Comparison of ENCODE assay signal across 10 mouse cellular contexts in the genomic region with DNA sequence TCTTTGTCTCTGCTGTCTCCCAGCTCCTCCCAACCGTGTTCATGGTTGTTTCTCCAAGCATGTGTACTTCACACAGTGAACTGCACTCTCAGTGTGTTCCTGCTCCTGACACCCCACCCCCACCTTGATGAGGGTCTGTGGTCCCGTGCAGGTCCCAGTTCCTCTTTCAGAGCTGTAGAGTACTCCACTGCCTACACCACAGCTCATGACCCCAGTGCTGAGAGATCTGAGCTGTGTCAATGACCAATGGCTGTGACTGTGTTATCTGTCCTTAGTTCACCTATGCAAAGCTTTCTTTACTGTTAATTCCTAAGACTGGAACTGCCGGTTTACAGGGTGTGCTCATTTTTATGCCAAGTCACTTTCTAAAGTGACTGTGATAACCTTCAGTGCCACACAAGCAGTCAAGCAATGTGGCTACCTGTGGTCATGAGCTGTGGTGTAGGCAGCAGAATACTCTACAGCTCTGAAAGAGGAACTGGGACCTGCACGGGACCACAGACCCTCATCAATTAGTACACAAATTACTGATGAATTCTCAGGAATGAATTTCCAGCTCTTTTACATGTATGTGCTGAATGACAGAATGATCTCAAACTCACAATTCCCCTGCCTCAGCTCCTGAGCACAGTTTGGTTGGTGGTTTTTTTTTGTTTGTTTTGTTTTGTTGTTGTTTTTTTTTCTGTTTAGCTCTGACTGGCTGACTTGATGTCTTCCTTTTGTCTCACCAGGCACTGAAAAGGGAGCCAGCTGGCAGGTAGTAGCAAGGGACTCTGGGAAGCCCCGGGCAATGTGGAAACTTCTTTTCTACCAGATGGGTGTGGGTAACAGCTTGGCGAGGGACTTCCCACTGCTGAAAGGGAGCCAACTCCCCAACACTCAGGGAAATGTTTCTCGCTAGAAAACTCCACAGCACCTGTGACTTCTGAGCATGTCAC. TPM values are rescaled to one million over a fixed set of nuclear protein-coding genes. Genes with fewer than 3 reads are reported as not detected.
DNase-seq lines count a peak whose midpoint lies in the region; ATAC-seq and TF ChIP-seq lines count a peak whose summit lies in the region.
"Had no signal": no experiment of that assay in that cellular context is flagged by ENCODE, and none has a peak within 500 bp of the region (broad histone marks: within the 10 kb centered on the region; RNA-seq: fewer than 3 reads in every experiment).

No protein-coding gene starts in this region.

- H3K27ac ChIP-seq in limb, embryonic 14.5 days (replicated peaks; ENCODE audit: low read depth, low read length) = no peak overlapping the region
- H3K27ac ChIP-seq in limb, embryonic 10.5 days = no peak overlapping the region
- no peak overlapping the region for H3K27ac ChIP-seq in kidney, embryonic 16.5 days (ENCODE audit: low read length)
- H3K27ac ChIP-seq: stomach, embryonic 15.5 days had no signal

- no peak for ATAC-seq in limb, embryonic 14.5 days (ENCODE audit: low FRiP score, low read depth)
- ATAC-seq in kidney, embryonic 16.5 days (ENCODE audit: low FRiP score, low TSS enrichment) = no peak

- WGBS in limb, embryonic 14.5 days = 77% methylated on average over 7 of the region's 7 CpGs
- WGBS in limb, embryonic 10.5 days = 83% methylated on average over 7 of the region's 7 CpGs
- WGBS in kidney, embryonic 16.5 days = 81% methylated on average over 7 of the region's 7 CpGs

- no peak for TF ChIP-seq POLR2A in limb, embryonic 14.5 days (IDR thresholded peaks at IDR 0.05; ENCODE audit: borderline replicate concordance, extremely low read depth, insufficient read depth, insufficient read length)

- no peaks in the 10 kb centered on the region for H3K9me3 ChIP-seq in limb, embryonic 14.5 days (ENCODE audit: control insufficient read depth, low read length)
- no peaks in the 10 kb centered on the region for H3K9me3 ChIP-seq in limb, embryonic 10.5 days (replicated peaks)
- no peaks in the 10 kb centered on the region for H3K9me3 ChIP-seq in kidney, embryonic 16.5 days (ENCODE audit: low read length)
- H3K9me3 ChIP-seq: stomach, embryonic 15.5 days had no signal

- H3K9ac ChIP-seq in limb, embryonic 14.5 days (ENCODE audit: low read depth, low read length, severe bottlenecking) = no peak overlapping the region
- no peak overlapping the region for H3K9ac ChIP-seq in kidney, embryonic 16.5 days (replicated peaks; ENCODE audit: low read length)
- H3K9ac ChIP-seq: lung, embryonic 14.5 days; stomach, embryonic 15.5 days had no signal

- peaks cover 70% of the 10 kb centered on the region for H3K36me3 ChIP-seq in limb, embryonic 14.5 days (ENCODE audit: control insufficient read depth, insufficient read depth, low read length)
- H3K36me3 ChIP-seq in limb, embryonic 10.5 days = peaks cover 43% of the 10 kb centered on the region
- peaks cover 22% of the 10 kb centered on the region for H3K36me3 ChIP-seq in splenic B cell, adult 2 months (ENCODE audit: control insufficient read depth, insufficient read depth, low read length, poor library complexity, severe bottlenecking)
- H3K36me3 ChIP-seq in kidney, embryonic 16.5 days (ENCODE audit: insufficient read depth, low read length) = peaks cover 21% of the 10 kb centered on the region

- no peak overlapping the region for H3K4me3 ChIP-seq in limb, embryonic 14.5 days (replicated peaks; ENCODE audit: low read length)
- no peak overlapping the region for H3K4me3 ChIP-seq in limb, embryonic 10.5 days
- no peak overlapping the region for H3K4me3 ChIP-seq in kidney, embryonic 16.5 days (ENCODE audit: low read length)
- H3K4me3 ChIP-seq: stomach, embryonic 15.5 days had no signal

- no peak overlapping the region for H3K4me2 ChIP-seq in limb, embryonic 14.5 days (replicated peaks; ENCODE audit: low read depth, low read length, severe bottlenecking)
- H3K4me2 ChIP-seq in kidney, embryonic 16.5 days (replicated peaks; ENCODE audit: low read depth, low read length) = no peak overlapping the region
- H3K4me2 ChIP-seq: lung, embryonic 14.5 days; stomach, embryonic 15.5 days had no signal

- DNase-seq in limb, embryonic 14.5 days (ENCODE audit: low spot score) = peak; percentile 29
- DNase-seq in limb, embryonic 10.5 days (ENCODE audit: low spot score) = no peak
- peak; percentile 71 for DNase-seq in cerebellum, adult 9-10 months
- DNase-seq in layer of hippocampus, adult 9-11 months = peak; percentile 70
- peak; percentile 43 for DNase-seq in splenic B cell, adult 2 months (ENCODE audit: low read depth, low spot score)
- DNase-seq in lung, postnatal 4 days = no peak
- no peak for DNase-seq in spleen, postnatal 4 days (ENCODE audit: low spot score in 2 of 2)
- DNase-seq: lung, embryonic 14.5 days had no signal

- no peaks in the 10 kb centered on the region for H3K27me3 ChIP-seq in limb, embryonic 14.5 days (ENCODE audit: control insufficient read depth, insufficient read depth, low read length)
- no peaks in the 10 kb centered on the region for H3K27me3 ChIP-seq in limb, embryonic 10.5 days (ENCODE audit: low read depth, poor library complexity, severe bottlenecking)
- H3K27me3 ChIP-seq in splenic B cell, adult 2 months (ENCODE audit: control insufficient read depth, insufficient read depth, low read length, poor library complexity, severe bottlenecking) = no peaks in the 10 kb centered on the region
- no peaks in the 10 kb centered on the region for H3K27me3 ChIP-seq in kidney, embryonic 16.5 days (ENCODE audit: insufficient read depth, low read length)
- H3K27me3 ChIP-seq: stomach, embryonic 15.5 days had no signal

- H3K4me1 ChIP-seq in limb, embryonic 14.5 days (ENCODE audit: control insufficient read depth, insufficient read depth, low read length) = no peaks in the 10 kb centered on the region
- H3K4me1 ChIP-seq in limb, embryonic 10.5 days = no peaks in the 10 kb centered on the region
- no peaks in the 10 kb centered on the region for H3K4me1 ChIP-seq in kidney, embryonic 16.5 days (ENCODE audit: insufficient read depth, low read length)
- H3K4me1 ChIP-seq: stomach, embryonic 15.5 days had no signal

RNA-seq across cellular contexts. Expression of a gene that starts 38.4 kb away (rescaled TPM):
- polyA plus RNA-seq in limb, embryonic 14.5 days (2012; rRNA removed) = 8.0 and 11.3 TPM in 2 replicates
- polyA plus RNA-seq in limb, embryonic 14.5 days (2014; fragmentation: Nextera tagmentation; extraction: Ambion mirVana) = 5.3 and 7.8 TPM in 2 replicates
- 2.1 and 2.7 TPM in 2 replicates for polyA plus RNA-seq in limb, embryonic 10.5 days (2016; fragmentation: Nextera tagmentation; extraction: Ambion mirVana)
- polyA plus RNA-seq in kidney, embryonic 16.5 days (2015; fragmentation: Nextera tagmentation; extraction: Ambion mirVana) = 3.7 and 4.5 TPM in 2 replicates

RNA-seq across cellular contexts. Expression of a gene that starts 41.8 kb away (rescaled TPM):
- 56.1 and 66.2 TPM in 2 replicates for polyA plus RNA-seq in limb, embryonic 14.5 days (2012; rRNA removed)
- 63.0 and 65.9 TPM in 2 replicates for polyA plus RNA-seq in limb, embryonic 14.5 days (2014; fragmentation: Nextera tagmentation; extraction: Ambion mirVana)
- polyA plus RNA-seq in limb, embryonic 10.5 days (2016; fragmentation: Nextera tagmentation; extraction: Ambion mirVana) = 20.7 and 30.2 TPM in 2 replicates
- polyA plus RNA-seq in kidney, embryonic 16.5 days (2015; fragmentation: Nextera tagmentation; extraction: Ambion mirVana) = 47.9 and 54.4 TPM in 2 replicates

RNA-seq across cellular contexts. Expression of a gene that starts 47.0 kb away (rescaled TPM):
- 24.4 and 27.0 TPM in 2 replicates for polyA plus RNA-seq in limb, embryonic 14.5 days (2012; rRNA removed)
- polyA plus RNA-seq in limb, embryonic 14.5 days (2014; fragmentation: Nextera tagmentation; extraction: Ambion mirVana) = 21.9 and 22.1 TPM in 2 replicates
- polyA plus RNA-seq in limb, embryonic 10.5 days (2016; fragmentation: Nextera tagmentation; extraction: Ambion mirVana) = 15.4 and 15.6 TPM in 2 replicates
- polyA plus RNA-seq in kidney, embryonic 16.5 days (2015; fragmentation: Nextera tagmentation; extraction: Ambion mirVana) = 18.7 and 22.5 TPM in 2 replicates

Comparison
In these comparisons a context has a peak if more than half of its experiments do, and no peak if none do; other contexts are left out.
1. DNase-seq: peak in limb, embryonic 14.5 days (single experiment), cerebellum, adult 9-10 months (single experiment), layer of hippocampus, adult 9-11 months (single experiment) and splenic B cell, adult 2 months (single experiment); none in limb, embryonic 10.5 days (single experiment), lung, postnatal 4 days (0 of 2) and spleen, postnatal 4 days (0 of 2).